Mouse (Mus musculus): ENCODE results near the gene 4930442H23Rik.

- TF ChIP-seq POLR2A (IDR thresholded peaks at IDR 0.05; ENCODE audit: insufficient read depth, low read depth, low read length) (no peak), CTCF (IDR thresholded peaks at IDR 0.05; ENCODE audit: insufficient read depth, low read depth, low read length) (no peak)
Measured at GRCm38 (mm10) chr10:81200605-81201287, 17.1 kb upstream of the 4930442H23Rik start.

All from olfactory bulb, adult 2 months (tissue).